ENCODE assay signal across 24 mouse cellular contexts in genomic region chr1:131655601-131656000, GRCm38 (mm10). TPM values are rescaled to one million over a fixed set of nuclear protein-coding genes. Genes with fewer than 3 reads are reported as not detected.
"Had no signal": no experiment of that assay in that cellular context is flagged by ENCODE, and none has a peak within 500 bp of the region (broad histone marks: within the 10 kb centered on the region; RNA-seq: fewer than 3 reads in every experiment).

No protein-coding gene starts in this region.

- H3K9ac ChIP-seq: liver, embryonic 14.5 days; lung, embryonic 15.5 days; midbrain, embryonic 13.5 days; midbrain, embryonic 15.5 days; neural tube, embryonic 12.5 days; stomach, embryonic 15.5 days had no signal

- H3K27me3 ChIP-seq: lung, embryonic 15.5 days; midbrain, embryonic 13.5 days; midbrain, embryonic 15.5 days; neural tube, embryonic 12.5 days; stomach, embryonic 15.5 days had no signal

- DNase-seq: lung, adult 2 months; lung, postnatal 14 days; lung, postnatal 36 days; right cerebral cortex, postnatal 14 days; spleen, adult 18-20 months; thymus, adult 18-20 months; thymus, postnatal 14 days; thymus, postnatal 36 days had no signal

- H3K36me3 ChIP-seq: lung, embryonic 15.5 days; midbrain, embryonic 13.5 days; midbrain, embryonic 15.5 days; neural tube, embryonic 12.5 days; stomach, embryonic 15.5 days had no signal

- H3K4me3 ChIP-seq: lung, embryonic 15.5 days; megakaryocyte, embryonic 14.5 days; midbrain, embryonic 13.5 days; midbrain, embryonic 15.5 days; neural tube, embryonic 12.5 days; stomach, embryonic 15.5 days had no signal

- H3K4me2 ChIP-seq: lung, embryonic 15.5 days; midbrain, embryonic 11.5 days; midbrain, embryonic 13.5 days; midbrain, embryonic 15.5 days; neural tube, embryonic 12.5 days; stomach, embryonic 15.5 days had no signal

- H3K27ac ChIP-seq: liver, embryonic 14.5 days; lung, embryonic 15.5 days; macrophage; midbrain, embryonic 13.5 days; midbrain, embryonic 15.5 days; neural tube, embryonic 12.5 days; stomach, embryonic 15.5 days had no signal

- H3K9me3 ChIP-seq: lung, embryonic 15.5 days; megakaryocyte, embryonic 14.5 days; midbrain, embryonic 13.5 days; midbrain, embryonic 15.5 days; neural tube, embryonic 12.5 days; stomach, embryonic 15.5 days had no signal

- H3K4me1 ChIP-seq: stomach, embryonic 15.5 days had no signal

- ATAC-seq: lung, postnatal 0 days; midbrain, embryonic 13.5 days; midbrain, embryonic 15.5 days had no signal

RNA-seq across cellular contexts. Expression of gene Ctse, which starts 17.5 kb away (rescaled TPM):
- polyA plus RNA-seq: midbrain, embryonic 13.5 days; neural tube, embryonic 14.5 days had no signal

RNA-seq across cellular contexts. Expression of gene Avpr1b, which starts 56.6 kb away (rescaled TPM):
- total RNA-seq: megakaryocyte progenitor cell, adult 5-6 weeks; midbrain, postnatal 0 days; monocyte, adult 5-6 weeks; neutrophil, adult 5-6 weeks had no signal
- polyA plus RNA-seq: liver, embryonic 14.5 days; liver, embryonic 16.5 days; lung, adult 2 months; lung, embryonic 15.5 days; lung, postnatal 0 days; macrophage; midbrain, embryonic 11.5 days; midbrain, embryonic 13.5 days; midbrain, embryonic 15.5 days; midbrain, postnatal 0 days; neural tube, embryonic 12.5 days; neural tube, embryonic 14.5 days; stomach, embryonic 15.5 days had no signal
